Mouse (Mus musculus) inflammation-experienced regulatory T-cells, adult 16 weeks (primary cell): ENCODE results near the gene Nr1h3. TPM values are rescaled to one million over a fixed set of nuclear protein-coding genes. Genes with fewer than 3 reads are reported as not detected.

Source experiments
- polyA plus RNA-seq: library from polyadenylated mRNA; unstranded; fragments of 100-300 nt; shearing (Covaris generic); gene quantifications from one replicate; pipeline ENCODE4 v1.2.1, GENCODE M21; 2017

Nr1h3 gene
- 3.2 TPM for polyA plus RNA-seq

GRCm38 (mm10) chr2:91202222-91202971, at the start of gene Nr1h3, which contains the start of gene Acp2:
Gene Nr1h3, minus strand, starts transcription at chr2:91202834.
Gene Acp2, plus strand, starts transcription at chr2:91202885.

GRCm38 (mm10) chr2:91236601-91237510, 34.2 kb upstream of the Nr1h3 start, which contains the start of gene Ddb2:
Gene Ddb2, minus strand, starts transcription at chr2:91236982.

GRCm38 (mm10) chr2:91183711-91184405, 18.8 kb downstream of the Nr1h3 start, which contains the start of gene Madd:
Gene Madd, minus strand, starts transcription at chr2:91183837.

Other genes with a start within 250 kb of the Nr1h3 start
- gene Rapsn, start 167.2 kb downstream of the Nr1h3 start, polyA plus RNA-seq, result 5.3 TPM
- 292 TPM for gene Psmc3, start 148.8 kb downstream of the Nr1h3 start, polyA plus RNA-seq
- 49.2 TPM for gene Slc39a13, start 132.4 kb downstream of the Nr1h3 start, polyA plus RNA-seq
- gene Spi1, start 120.4 kb downstream of the Nr1h3 start, polyA plus RNA-seq, result 1.3 TPM
- gene Mybpc3, start 84.7 kb downstream of the Nr1h3 start, polyA plus RNA-seq, result not detected
- gene Madd, start 19.0 kb downstream of the Nr1h3 start, polyA plus RNA-seq, result 140 TPM
- gene Acp2, start 51 bp upstream of the Nr1h3 start, polyA plus RNA-seq, result 27.8 TPM
- gene Ddb2, start 34.1 kb upstream of the Nr1h3 start, polyA plus RNA-seq, result 93.8 TPM
- 0.79 TPM for gene Pacsin3, start 53.1 kb upstream of the Nr1h3 start, polyA plus RNA-seq
- gene Arfgap2, start 62.1 kb upstream of the Nr1h3 start, polyA plus RNA-seq, result 152 TPM
- gene 1110051M20Rik, start 241.9 kb upstream of the Nr1h3 start, polyA plus RNA-seq, result 32.4 TPM